Mouse (Mus musculus) frontal cortex, postnatal 36 days (tissue): ENCODE measurements at regions not wholly inside any gene's neighbourhood (a gene's known extent, or its start where the extent isn't known, plus 50 kb on each side); places are given as distances from the start of the nearest gene placed in this dataset.
"Not testable (repeated sequence)": the region's sequence is repeated elsewhere in the genome, so short reads cannot be mapped to it uniquely, and the experiment has no call there.

ENCODE experiments used
- DNase-seq, 2 experiments: peaks; one replicate each; pipeline ENCODE4 v3.0.0; 2022; ENCODE audit warnings: low spot score in 2 of 2

GRCm38 (mm10) chr2:107869304-107869958 is 579.0 kb downstream of the Kcna4 start:
- peak in 1 of 2 experiments; percentile 27 for DNase-seq

DNA sequence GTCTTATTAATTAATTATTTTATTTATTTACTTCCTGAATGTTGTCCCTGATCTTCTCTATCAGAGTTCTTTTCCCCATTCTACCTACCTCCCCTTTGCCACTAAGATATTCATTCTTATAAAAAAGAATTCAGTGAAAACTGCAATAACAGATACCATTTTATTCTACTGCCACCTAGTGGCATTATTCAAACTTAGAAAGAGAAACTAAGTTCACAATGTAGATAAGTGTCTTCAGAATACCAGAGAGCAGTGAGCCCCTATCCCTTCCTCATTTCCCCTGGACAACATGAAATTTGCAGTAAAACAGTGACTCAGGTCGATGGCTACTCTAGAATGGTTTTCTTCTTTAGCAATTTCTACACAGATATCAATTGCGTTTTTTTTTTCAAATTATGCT is 589.2 kb downstream of the Kcna4 start:
- DNase-seq = no peak

- no peak for DNase-seq
These were observed 595.8 kb downstream of the Kcna4 start for GRCm38 (mm10) chr2:107886063-107886762.

GRCm38 (mm10) chr2:107888245-107888644 is 597.8 kb downstream of the Kcna4 start:
- no peak for DNase-seq

DNA sequence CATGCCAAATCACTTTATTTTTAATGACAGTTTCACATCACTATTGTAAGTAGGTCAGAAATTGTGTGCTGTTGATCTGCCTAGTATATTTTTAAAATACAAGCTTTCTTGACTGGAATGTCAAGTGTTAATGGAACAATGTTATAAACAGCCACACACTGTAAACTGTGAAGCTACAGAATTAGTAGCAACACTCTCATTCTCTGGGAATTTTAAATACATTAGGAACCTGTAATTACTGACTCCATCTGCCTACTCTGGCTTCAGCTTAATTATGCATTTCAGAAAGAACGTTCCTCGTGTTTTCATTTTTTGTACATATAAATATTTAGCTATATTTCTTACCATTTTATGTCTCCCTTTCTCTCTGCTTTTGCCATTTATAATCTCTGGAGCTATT is 634.7 kb downstream of the Kcna4 start:
- no peak for DNase-seq

DNA sequence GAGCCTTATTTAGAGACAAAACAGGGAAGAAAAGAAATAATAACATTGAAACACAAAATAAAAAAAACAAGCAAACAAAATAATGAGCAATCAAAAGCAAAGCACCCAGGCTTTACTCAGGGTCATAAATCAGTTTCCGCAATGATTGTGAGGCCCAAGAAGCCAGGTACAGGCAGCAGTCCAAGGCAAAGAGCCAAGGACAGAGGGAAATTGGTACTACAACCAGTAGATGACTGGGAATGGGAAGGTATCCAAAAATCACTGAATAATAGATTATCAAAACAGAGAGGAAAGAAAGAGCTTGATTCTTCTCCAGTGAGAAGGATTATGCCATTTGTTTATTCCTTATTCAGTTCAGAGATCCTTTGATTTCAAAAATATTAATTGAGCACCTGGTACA is 636.2 kb downstream of the Kcna4 start:
- DNase-seq = no peak

DNA sequence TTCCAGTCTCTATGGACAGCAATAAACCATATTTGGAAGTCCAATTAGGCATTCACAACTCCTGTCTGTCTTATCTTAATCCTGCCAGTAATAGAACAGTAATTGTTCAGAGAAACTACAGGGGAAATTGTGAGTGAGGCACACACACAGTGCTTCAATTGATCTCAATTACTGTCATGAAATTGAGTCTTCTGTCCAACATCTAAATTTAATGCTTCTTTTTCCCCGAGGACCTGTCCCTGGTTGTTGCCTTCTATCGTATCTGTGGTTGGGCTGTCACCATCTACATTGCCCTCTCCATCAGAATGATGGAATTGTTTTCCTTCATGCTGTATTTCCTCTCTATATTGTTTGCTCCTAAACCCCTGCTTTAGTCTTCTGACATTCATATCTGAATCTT is 644.9 kb downstream of the Kcna4 start:
- DNase-seq = no peak

DNA sequence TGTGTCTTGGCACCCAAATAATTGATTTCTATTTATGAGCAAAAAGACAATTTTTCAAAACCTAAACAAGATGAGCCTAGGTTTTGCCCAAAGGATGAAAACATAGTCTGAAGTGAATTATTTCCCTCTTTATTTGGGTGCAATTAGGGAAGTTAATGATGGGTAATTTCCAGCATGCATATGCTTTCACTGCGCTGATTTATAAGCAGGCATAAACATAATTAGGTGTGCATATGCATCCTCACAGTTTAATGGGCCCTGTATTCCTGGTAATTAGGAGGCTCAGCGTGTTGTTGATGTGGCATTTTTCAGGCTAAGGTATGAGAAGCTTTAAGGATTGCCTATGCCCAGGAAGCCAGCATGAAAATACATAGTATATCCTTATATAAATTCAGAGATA is 645.3 kb downstream of the Kcna4 start:
- no peak for DNase-seq

- no peak for DNase-seq
These were observed 650.9 kb downstream of the Kcna4 start for GRCm38 (mm10) chr2:107941374-107941773.

DNA sequence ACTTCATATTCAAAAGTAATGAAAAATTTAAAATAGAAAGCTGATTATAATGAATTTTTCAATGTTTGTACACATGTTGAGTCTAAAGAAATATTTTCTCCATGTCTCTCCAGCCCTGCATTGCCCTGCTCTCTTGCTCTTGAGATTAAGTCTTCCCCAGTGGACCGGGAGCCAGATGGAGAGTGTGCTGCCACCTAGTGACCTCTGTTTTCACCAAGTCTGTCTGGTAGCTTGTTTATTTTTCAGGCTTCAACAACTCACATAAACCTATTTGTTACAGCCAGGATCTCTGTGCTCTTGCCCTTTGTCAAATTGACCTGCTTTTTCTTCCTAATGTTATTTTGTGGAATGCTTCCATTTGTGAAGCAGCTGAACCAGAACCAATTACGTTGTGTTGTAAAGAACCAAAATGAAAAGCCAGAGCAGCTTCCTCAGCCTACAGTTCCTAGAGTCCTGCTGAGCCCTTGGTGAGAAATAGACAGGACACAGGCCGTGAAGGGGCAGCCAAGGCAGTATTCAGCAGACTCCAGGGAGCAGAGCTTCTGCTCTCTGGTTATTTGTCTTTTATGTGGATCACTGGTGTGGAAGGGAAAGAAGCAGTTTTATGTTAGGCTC is 655.5 kb downstream of the Kcna4 start:
- DNase-seq = peak; percentile 4 to 21

- DNase-seq = not testable (repeated sequence)
These were observed 665.2 kb downstream of the Kcna4 start for GRCm38 (mm10) chr2:107955608-107956127.

- DNase-seq = not testable (repeated sequence)
These were observed 673.5 kb downstream of the Kcna4 start for GRCm38 (mm10) chr2:107963921-107964320.

DNA sequence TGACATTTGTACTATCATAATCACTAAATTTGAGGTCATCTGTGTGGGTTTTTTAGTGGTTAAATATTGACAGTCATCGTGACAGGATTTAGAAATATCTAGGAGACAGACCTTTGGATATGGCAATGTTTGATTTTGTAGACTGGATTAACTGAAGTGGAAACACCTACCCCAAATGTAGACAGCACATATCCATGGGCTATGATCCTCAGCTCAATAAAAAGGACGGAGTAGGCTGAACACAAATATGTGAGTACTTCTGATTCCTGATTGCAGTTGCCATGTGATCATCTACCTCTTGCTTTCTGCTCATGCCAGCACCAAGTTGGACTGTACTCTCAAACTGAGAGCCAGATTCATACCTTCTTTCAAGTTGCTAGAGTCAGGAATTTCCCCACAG is 674.4 kb downstream of the Kcna4 start:
- DNase-seq = no peak

GRCm38 (mm10) chr2:107965336-107966306 is 675.2 kb downstream of the Kcna4 start:
- peak in 1 of 2 experiments; percentile 16 for DNase-seq

DNA sequence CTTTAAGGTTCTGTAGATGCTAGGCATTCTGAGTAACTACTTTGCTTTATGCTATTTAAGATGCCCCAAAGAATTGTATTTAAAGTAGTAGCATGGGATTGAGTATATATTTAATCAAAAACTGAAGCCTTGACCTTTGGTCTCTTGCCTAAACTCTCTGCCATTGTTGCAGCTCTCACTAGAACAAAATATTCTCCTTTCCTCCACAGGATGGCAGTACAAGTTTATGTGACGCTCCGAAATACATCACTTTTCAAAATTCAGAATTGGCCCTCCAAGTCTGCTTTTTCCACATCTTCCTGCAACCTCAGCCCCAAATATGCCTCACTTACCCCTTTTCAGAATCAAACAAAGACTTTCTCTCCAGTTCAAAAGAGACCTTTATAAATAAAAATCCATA is 678.1 kb downstream of the Kcna4 start:
- DNase-seq = peak in 1 of 2 experiments; percentile 36

GRCm38 (mm10) chr2:107969526-107969925 is 679.1 kb downstream of the Kcna4 start:
- no peak for DNase-seq

DNA sequence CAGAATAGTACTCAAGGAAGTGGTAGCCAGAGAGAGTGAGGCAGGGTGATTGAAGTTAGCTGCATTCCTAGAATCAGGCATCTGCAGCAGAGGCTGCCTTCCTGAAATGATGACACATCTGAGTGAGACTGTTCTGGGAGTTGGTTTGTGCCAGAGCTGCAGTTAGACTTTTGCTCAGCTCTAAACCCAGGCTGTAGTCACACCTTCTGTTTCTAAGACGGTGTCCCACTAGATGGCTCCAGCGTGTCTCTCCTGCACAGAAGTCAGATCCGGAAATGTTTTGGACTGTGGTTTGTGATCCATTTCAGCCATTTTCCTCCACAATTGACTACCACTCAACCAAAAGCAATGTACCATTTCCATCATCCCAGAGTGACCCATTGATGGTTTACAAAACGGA is 683.1 kb downstream of the Kcna4 start:
- peak in 1 of 2 experiments; percentile 42 for DNase-seq

DNA sequence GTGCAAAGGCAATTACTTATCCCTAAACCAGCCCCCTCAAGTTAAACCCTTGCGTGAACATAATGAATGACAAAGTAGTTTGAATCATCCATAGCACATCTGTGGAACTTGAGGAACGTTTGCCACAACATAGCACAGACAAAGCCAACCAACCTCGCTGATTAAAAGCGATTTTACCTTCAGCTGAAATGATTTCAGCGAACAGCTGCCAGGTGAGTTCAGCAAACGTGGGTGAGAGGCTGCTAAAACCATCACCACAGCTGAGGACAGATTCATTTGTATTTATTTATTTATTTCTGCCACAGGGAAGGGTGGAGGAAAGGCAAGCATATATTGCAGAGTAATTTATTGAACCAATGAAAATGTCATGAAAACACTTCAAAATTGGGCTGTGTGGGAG is 704.4 kb downstream of the Kcna4 start:
- DNase-seq = no peak

DNA sequence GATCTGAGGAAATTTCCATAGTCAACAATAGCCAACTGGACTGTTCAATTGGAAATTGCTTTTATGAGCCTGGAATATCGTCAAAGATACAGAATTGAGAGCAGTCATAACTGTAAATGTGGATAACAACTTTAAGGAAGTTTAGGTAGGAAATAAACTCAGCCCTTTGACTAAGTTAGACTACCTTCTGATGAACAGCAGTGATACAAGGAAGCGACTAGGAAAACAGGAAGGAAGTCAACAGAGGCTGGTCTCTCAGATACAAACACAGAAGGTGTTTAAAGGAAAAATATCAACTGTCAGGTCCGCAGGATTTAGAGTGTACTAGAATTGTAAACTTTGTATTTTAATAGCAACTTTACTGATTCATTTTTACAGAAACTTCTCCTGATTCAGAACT is 721.1 kb downstream of the Kcna4 start:
- no peak for DNase-seq

DNA sequence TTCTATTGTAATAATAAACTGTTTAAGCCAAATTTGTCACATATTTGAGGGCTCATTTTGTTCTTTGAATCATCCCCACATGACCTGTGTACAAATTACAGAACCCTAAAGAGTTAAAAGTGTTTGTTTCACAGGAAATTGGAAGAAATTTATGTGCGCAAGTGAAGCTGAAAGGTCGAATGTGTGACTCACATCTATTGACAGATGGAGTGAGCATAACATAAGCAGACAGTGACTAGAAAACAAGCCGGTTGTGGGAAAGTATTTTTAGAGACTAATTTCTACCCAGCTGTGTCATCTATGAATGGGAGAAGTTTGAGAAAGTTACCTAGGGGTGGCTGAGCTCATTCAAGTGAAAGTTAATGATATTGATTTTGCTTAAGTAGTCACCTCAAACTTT is 732.8 kb downstream of the Kcna4 start:
- DNase-seq = no peak

DNA sequence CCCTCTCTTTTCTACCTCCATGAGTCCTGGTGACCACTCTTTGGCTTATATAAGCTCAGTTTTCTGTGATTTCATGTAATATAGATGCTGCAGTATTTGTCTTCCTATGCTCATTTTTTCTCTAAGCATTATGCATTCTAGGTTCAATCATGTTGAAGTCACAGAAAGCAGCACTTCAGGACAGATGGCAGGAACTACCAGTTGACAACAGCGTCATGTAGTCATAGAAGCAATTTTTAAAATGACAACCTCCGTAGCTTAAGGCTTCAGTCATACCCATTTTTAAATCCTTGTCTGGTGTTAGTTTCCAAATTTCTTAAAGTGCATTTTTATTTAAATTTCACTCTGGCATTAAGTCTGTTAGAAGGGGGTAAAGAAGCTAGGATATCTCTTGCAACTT is 740.2 kb downstream of the Kcna4 start:
- peak in 1 of 2 experiments; percentile 35 for DNase-seq
